Mouse (Mus musculus) hindbrain, embryonic 11.5 days (tissue): Measurements from ENCODE around the gene Try4. TPM values are rescaled to one million over a fixed set of nuclear protein-coding genes. Genes with fewer than 3 reads are reported as not detected.

Experiments used
- polyA plus RNA-seq: library from polyadenylated mRNA; unstranded; fragments of >200 nt; fragmentation: Nextera tagmentation; extraction: Ambion mirVana; gene quantifications from 2 replicates; pipeline ENCODE4 v1.2.1, GENCODE M21; 2014

The Try4 gene
- polyA plus RNA-seq, 1 experiment from 2014 or later: not detected

Other genes with a start within 250 kb of the Try4 start
- not detected in 2 replicates for gene Try5, start 14.6 kb downstream of the Try4 start, polyA plus RNA-seq
- not detected in 2 replicates for gene Try10, start 51.8 kb downstream of the Try4 start, polyA plus RNA-seq
- gene Prss3, start 75.4 kb downstream of the Try4 start, polyA plus RNA-seq: 0.26 and 0.32 TPM in 2 replicates
- gene Gm5771, start 90.1 kb downstream of the Try4 start, polyA plus RNA-seq: not detected in 2 replicates
- gene Gm10334, start 143.9 kb downstream of the Try4 start, polyA plus RNA-seq: 0.22 and 0.69 TPM in 2 replicates
- not detected in 2 replicates for gene Prss1, start 156.7 kb downstream of the Try4 start, polyA plus RNA-seq
- not detected in 2 replicates for gene Prss2, start 219.5 kb downstream of the Try4 start, polyA plus RNA-seq